Mouse (Mus musculus): ENCODE data around the gene Rfx7. TPM values are rescaled to one million over a fixed set of nuclear protein-coding genes. Genes with fewer than 3 reads are reported as not detected.

Rfx7 gene
- polyA plus RNA-seq, 2 experiments = 14.1 to 14.2 TPM

GRCm38 (mm10) chr9:72660139-72660538 is 128.1 kb downstream of the Rfx7 start:
- no peaks in the 10 kb centered on the region for H3K27me3 ChIP-seq (ENCODE audit: control insufficient read depth, insufficient read depth, low read length)
- no peak overlapping the region for H3K4me3 ChIP-seq (replicated peaks; ENCODE audit: low read length)
- H3K9me3 ChIP-seq (ENCODE audit: control insufficient read depth, low read length) = no peaks in the 10 kb centered on the region
- 73% methylated on average over 4 of the region's 4 CpGs for WGBS
- DNase-seq (ENCODE audit: low spot score) (no peak), ATAC-seq (ENCODE audit: low FRiP score, low read depth) (no peak)
- TF ChIP-seq POLR2A (IDR thresholded peaks at IDR 0.05; ENCODE audit: borderline replicate concordance, extremely low read depth, insufficient read depth, insufficient read length) = no peak
- no peak overlapping the region for H3K9ac ChIP-seq (ENCODE audit: low read depth, low read length, severe bottlenecking)
- no peak overlapping the region for H3K27ac ChIP-seq (replicated peaks; ENCODE audit: low read depth, low read length)
- peaks cover 13% of the 10 kb centered on the region for H3K36me3 ChIP-seq (ENCODE audit: control insufficient read depth, insufficient read depth, low read length)
- H3K4me1 ChIP-seq (ENCODE audit: control insufficient read depth, insufficient read depth, low read length) = peaks cover 15% of the 10 kb centered on the region; the same call in 1 of the 2 replicates
- H3K4me2 ChIP-seq (replicated peaks; ENCODE audit: low read depth, low read length, severe bottlenecking) = no peak overlapping the region

GRCm38 (mm10) chr9:72660911-72661310 is 128.9 kb downstream of the Rfx7 start:
- peaks cover 20% of the 10 kb centered on the region for H3K36me3 ChIP-seq (ENCODE audit: control insufficient read depth, insufficient read depth, low read length)
- H3K9me3 ChIP-seq (ENCODE audit: control insufficient read depth, low read length) = no peaks in the 10 kb centered on the region
- 30% methylated on average over 1 of the region's 1 CpGs for WGBS
- no peak for TF ChIP-seq POLR2A (IDR thresholded peaks at IDR 0.05; ENCODE audit: borderline replicate concordance, extremely low read depth, insufficient read depth, insufficient read length)
- H3K4me1 ChIP-seq (ENCODE audit: control insufficient read depth, insufficient read depth, low read length) = peaks cover 17% of the 10 kb centered on the region; the same call in 1 of the 2 replicates
- no peak overlapping the region for H3K9ac ChIP-seq (ENCODE audit: low read depth, low read length, severe bottlenecking)
- ATAC-seq (ENCODE audit: low FRiP score, low read depth) (no peak), DNase-seq (ENCODE audit: low spot score) (no peak)
- H3K4me3 ChIP-seq (replicated peaks; ENCODE audit: low read length) = no peak overlapping the region
- H3K27me3 ChIP-seq (ENCODE audit: control insufficient read depth, insufficient read depth, low read length) = no peaks in the 10 kb centered on the region
- H3K27ac ChIP-seq (replicated peaks; ENCODE audit: low read depth, low read length) = peak overlapping the region; percentile 63
- H3K4me2 ChIP-seq (replicated peaks; ENCODE audit: low read depth, low read length, severe bottlenecking) = peak overlapping the region; percentile 81; the same call in 1 of the 2 replicates

- Histone ChIP-seq H3K36me3 (ENCODE audit: control insufficient read depth, insufficient read depth, low read length) (peaks cover 25% of the 10 kb centered on the region), H3K4me1 (ENCODE audit: control insufficient read depth, insufficient read depth, low read length) (peaks cover 21% of the 10 kb centered on the region; the same call in 1 of the 2 replicates), H3K4me2 (replicated peaks; ENCODE audit: low read depth, low read length, severe bottlenecking) (peak overlapping the region; percentile 81), H3K27ac (replicated peaks; ENCODE audit: low read depth, low read length) (peak overlapping the region; percentile 100), H3K9me3 (ENCODE audit: control insufficient read depth, low read length) (no peaks in the 10 kb centered on the region), H3K9ac (ENCODE audit: low read depth, low read length, severe bottlenecking) (peak overlapping the region; percentile 100), H3K27me3 (ENCODE audit: control insufficient read depth, insufficient read depth, low read length) (no peaks in the 10 kb centered on the region), H3K4me3 (replicated peaks; ENCODE audit: low read length) (peak overlapping the region; percentile 96)
- no peak for TF ChIP-seq POLR2A (IDR thresholded peaks at IDR 0.05; ENCODE audit: borderline replicate concordance, extremely low read depth, insufficient read depth, insufficient read length)
- WGBS = under 1% methylated on average over 13 of the region's 13 CpGs
- no peak for DNase-seq (ENCODE audit: low spot score)
- no peak for ATAC-seq (ENCODE audit: low FRiP score, low read depth)
These were observed 129.5 kb downstream of the Rfx7 start for GRCm38 (mm10) chr9:72661561-72661894.

- DNase-seq (ENCODE audit: low spot score) (peak; percentile 93), ATAC-seq (ENCODE audit: low FRiP score, low read depth) (peak; percentile 90)
- 1% methylated on average over 50 of the region's 83 CpGs for WGBS
- Histone ChIP-seq H3K9me3 (ENCODE audit: control insufficient read depth, low read length) (no peaks in the 10 kb centered on the region), H3K36me3 (ENCODE audit: control insufficient read depth, insufficient read depth, low read length) (peaks cover 31% of the 10 kb centered on the region), H3K27ac (replicated peaks; ENCODE audit: low read depth, low read length) (peak within 1 kb of the TSS; percentile 100), H3K9ac (ENCODE audit: low read depth, low read length, severe bottlenecking) (peak within 1 kb of the TSS; percentile 100), H3K27me3 (ENCODE audit: control insufficient read depth, insufficient read depth, low read length) (no peaks in the 10 kb centered on the region), H3K4me3 (replicated peaks; ENCODE audit: low read length) (peak within 1 kb of the TSS; percentile 96), H3K4me1 (ENCODE audit: control insufficient read depth, insufficient read depth, low read length) (peaks cover 26% of the 10 kb centered on the region; the same call in 1 of the 2 replicates), H3K4me2 (replicated peaks; ENCODE audit: low read depth, low read length, severe bottlenecking) (peak within 1 kb of the TSS; percentile 81)
- TF ChIP-seq POLR2A (IDR thresholded peaks at IDR 0.05; ENCODE audit: borderline replicate concordance, extremely low read depth, insufficient read depth, insufficient read length) = peak; percentile 91; the same call in 1 of the 2 replicates
These were observed 130.0 kb downstream of the Rfx7 start, which contains the start of gene Nedd4 for GRCm38 (mm10) chr9:72661895-72662661. TSS of gene Nedd4 (plus strand) at chr9:72662346.

- no peaks in the 10 kb centered on the region for H3K9me3 ChIP-seq (ENCODE audit: control insufficient read depth, low read length)
- H3K27me3 ChIP-seq (ENCODE audit: control insufficient read depth, insufficient read depth, low read length) = no peaks in the 10 kb centered on the region
- 1% methylated on average over 42 of the region's 55 CpGs for WGBS
- DNase-seq (ENCODE audit: low spot score) (peak; percentile 90), ATAC-seq (ENCODE audit: low FRiP score, low read depth) (peak; percentile 48)
- peak overlapping the region; percentile 96 for H3K4me3 ChIP-seq (replicated peaks; ENCODE audit: low read length)
- H3K9ac ChIP-seq (ENCODE audit: low read depth, low read length, severe bottlenecking) = peak overlapping the region; percentile 100
- H3K4me2 ChIP-seq (replicated peaks; ENCODE audit: low read depth, low read length, severe bottlenecking) = peak overlapping the region; percentile 81
- TF ChIP-seq POLR2A (IDR thresholded peaks at IDR 0.05; ENCODE audit: borderline replicate concordance, extremely low read depth, insufficient read depth, insufficient read length) = peak; percentile 91; the same call in 1 of the 2 replicates
- peaks cover 39% of the 10 kb centered on the region for H3K36me3 ChIP-seq (ENCODE audit: control insufficient read depth, insufficient read depth, low read length)
- peaks cover 29% of the 10 kb centered on the region; the same call in 1 of the 2 replicates for H3K4me1 ChIP-seq (ENCODE audit: control insufficient read depth, insufficient read depth, low read length)
- H3K27ac ChIP-seq (replicated peaks; ENCODE audit: low read depth, low read length) = peak overlapping the region; percentile 100
These were observed 130.9 kb downstream of the Rfx7 start for GRCm38 (mm10) chr9:72662691-72663533.
